In genomic region chr11:74988162-74988561, GRCm38 (mm10) we compare ENCODE assay signal across 11 mouse cellular contexts.
DNase-seq lines count a peak whose midpoint lies in the region; ATAC-seq lines count a peak whose summit lies in the region.
"Had no signal": no experiment of that assay in that cellular context is flagged by ENCODE, and none has a peak within 500 bp of the region (broad histone marks: within the 10 kb centered on the region; RNA-seq: fewer than 3 reads in every experiment).

No protein-coding gene starts in this region.

- H3K9me3 ChIP-seq in kidney, embryonic 16.5 days (ENCODE audit: low read length): no peaks in the 10 kb centered on the region
- no peaks in the 10 kb centered on the region for H3K9me3 ChIP-seq in embryonic facial prominence, embryonic 14.5 days (ENCODE audit: control insufficient read depth, low read length)
- H3K9me3 ChIP-seq in intestine, embryonic 16.5 days (ENCODE audit: control insufficient read depth, low read length): no peaks in the 10 kb centered on the region
- H3K9me3 ChIP-seq: forebrain, embryonic 13.5 days had no signal

- 22% methylated on average over 5 of the region's 5 CpGs for WGBS in kidney, embryonic 16.5 days
- WGBS in embryonic facial prominence, embryonic 14.5 days: 24% methylated on average over 5 of the region's 5 CpGs
- WGBS in intestine, embryonic 16.5 days: 32% methylated on average over 5 of the region's 5 CpGs

- no peak for ATAC-seq in kidney, embryonic 16.5 days (ENCODE audit: low FRiP score, low TSS enrichment)
- peak; percentile 33; the same call in 1 of the 2 replicates for ATAC-seq in embryonic facial prominence, embryonic 14.5 days (ENCODE audit: low read depth)
- 0 out of 2 replicates have a peak, but pooled peaks have one; percentile 21 for ATAC-seq in intestine, embryonic 16.5 days
- ATAC-seq in erythroid progenitor cell, adult 5-6 weeks (replicated peaks; ENCODE audit: low FRiP score, poor library complexity, severe bottlenecking): no peak
- ATAC-seq in megakaryocyte, adult 5-6 weeks (ENCODE audit: poor library complexity, severe bottlenecking): no peak
- ATAC-seq: forebrain, embryonic 13.5 days had no signal

- peak overlapping the region; percentile 35; the same call in 1 of the 2 replicates for H3K27ac ChIP-seq in kidney, embryonic 16.5 days (ENCODE audit: low read length)
- peak overlapping the region; percentile 57 for H3K27ac ChIP-seq in embryonic facial prominence, embryonic 14.5 days (replicated peaks; ENCODE audit: low read depth, low read length)
- 0 out of 2 replicates have a peak overlapping the region, but pooled peaks have one; percentile 1 for H3K27ac ChIP-seq in intestine, embryonic 16.5 days (ENCODE audit: low read length)
- H3K27ac ChIP-seq: forebrain, embryonic 13.5 days; macrophage had no signal

- peaks cover 33% of the 10 kb centered on the region for H3K4me1 ChIP-seq in kidney, embryonic 16.5 days (ENCODE audit: insufficient read depth, low read length)
- peaks cover 3% of the 10 kb centered on the region; the same call in 1 of the 2 replicates for H3K4me1 ChIP-seq in embryonic facial prominence, embryonic 14.5 days (ENCODE audit: control insufficient read depth, insufficient read depth, low read length)
- H3K4me1 ChIP-seq in intestine, embryonic 16.5 days (ENCODE audit: control insufficient read depth, insufficient read depth, low read length): peaks cover 12% of the 10 kb centered on the region
- H3K4me1 ChIP-seq: forebrain, embryonic 13.5 days had no signal

- no peaks in the 10 kb centered on the region for H3K27me3 ChIP-seq in kidney, embryonic 16.5 days (ENCODE audit: insufficient read depth, low read length)
- H3K27me3 ChIP-seq in embryonic facial prominence, embryonic 14.5 days (replicated peaks; ENCODE audit: control insufficient read depth, insufficient read depth, low read length): no peaks in the 10 kb centered on the region
- no peaks in the 10 kb centered on the region for H3K27me3 ChIP-seq in intestine, embryonic 16.5 days (replicated peaks; ENCODE audit: control insufficient read depth, insufficient read depth, low read length)
- H3K27me3 ChIP-seq: forebrain, embryonic 13.5 days had no signal

- H3K4me2 ChIP-seq in kidney, embryonic 16.5 days (replicated peaks; ENCODE audit: low read depth, low read length): no peak overlapping the region
- no peak overlapping the region for H3K4me2 ChIP-seq in embryonic facial prominence, embryonic 14.5 days (ENCODE audit: low read depth, low read length)
- H3K4me2 ChIP-seq in intestine, embryonic 16.5 days (ENCODE audit: low read depth, low read length): no peak overlapping the region
- H3K4me2 ChIP-seq: forebrain, embryonic 13.5 days had no signal

- DNase-seq in kidney, adult 18-20 months: no peak
- peak; percentile 37 for DNase-seq in adipocyte (ENCODE audit: low spot score)
- peak; percentile 61 for DNase-seq in embryonic facial prominence, embryonic 14.5 days (ENCODE audit: low spot score)
- no peak for DNase-seq in frontal cortex, postnatal 14 days (ENCODE audit: low spot score in 2 of 2)
- DNase-seq: thymus, adult 2 months had no signal

- H3K9ac ChIP-seq in kidney, embryonic 16.5 days (replicated peaks; ENCODE audit: low read length): 0 out of 2 replicates have a peak overlapping the region, but pooled peaks have one; percentile 29
- H3K9ac ChIP-seq in embryonic facial prominence, embryonic 14.5 days (ENCODE audit: low read depth, low read length): no peak overlapping the region
- H3K9ac ChIP-seq in intestine, embryonic 16.5 days (ENCODE audit: low read depth, low read length): no peak overlapping the region
- H3K9ac ChIP-seq: forebrain, embryonic 13.5 days had no signal

- H3K4me3 ChIP-seq in kidney, embryonic 16.5 days (ENCODE audit: low read length): no peak overlapping the region
- H3K4me3 ChIP-seq in embryonic facial prominence, embryonic 14.5 days (ENCODE audit: low read depth, low read length): no peak overlapping the region
- H3K4me3 ChIP-seq in intestine, embryonic 16.5 days (ENCODE audit: low read length): no peak overlapping the region
- H3K4me3 ChIP-seq: forebrain, embryonic 13.5 days had no signal

- peaks cover 13% of the 10 kb centered on the region for H3K36me3 ChIP-seq in kidney, embryonic 16.5 days (ENCODE audit: insufficient read depth, low read length)
- H3K36me3 ChIP-seq in embryonic facial prominence, embryonic 14.5 days (ENCODE audit: control insufficient read depth, insufficient read depth, low read length): peaks cover 16% of the 10 kb centered on the region; the same call in 1 of the 2 replicates
- H3K36me3 ChIP-seq in intestine, embryonic 16.5 days (ENCODE audit: control insufficient read depth, insufficient read depth, low read length): no peaks in the 10 kb centered on the region

Comparison
In these comparisons a context has a peak if more than half of its experiments do, and no peak if none do; other contexts are left out.
1. ATAC-seq: peak in embryonic facial prominence, embryonic 14.5 days (single experiment) and intestine, embryonic 16.5 days (single experiment); none in kidney, embryonic 16.5 days (single experiment), erythroid progenitor cell, adult 5-6 weeks (single experiment) and megakaryocyte, adult 5-6 weeks (single experiment).
2. H3K27ac ChIP-seq: peak in every context shown above with its lines; median percentile 57 in embryonic facial prominence, embryonic 14.5 days; 35 in kidney, embryonic 16.5 days; 1 in intestine, embryonic 16.5 days.
3. DNase-seq: peak in adipocyte (single experiment) and embryonic facial prominence, embryonic 14.5 days (single experiment); none in kidney, adult 18-20 months (single experiment) and frontal cortex, postnatal 14 days (0 of 2).